Mouse (Mus musculus): ENCODE data around the gene Zfp111.

DNA sequence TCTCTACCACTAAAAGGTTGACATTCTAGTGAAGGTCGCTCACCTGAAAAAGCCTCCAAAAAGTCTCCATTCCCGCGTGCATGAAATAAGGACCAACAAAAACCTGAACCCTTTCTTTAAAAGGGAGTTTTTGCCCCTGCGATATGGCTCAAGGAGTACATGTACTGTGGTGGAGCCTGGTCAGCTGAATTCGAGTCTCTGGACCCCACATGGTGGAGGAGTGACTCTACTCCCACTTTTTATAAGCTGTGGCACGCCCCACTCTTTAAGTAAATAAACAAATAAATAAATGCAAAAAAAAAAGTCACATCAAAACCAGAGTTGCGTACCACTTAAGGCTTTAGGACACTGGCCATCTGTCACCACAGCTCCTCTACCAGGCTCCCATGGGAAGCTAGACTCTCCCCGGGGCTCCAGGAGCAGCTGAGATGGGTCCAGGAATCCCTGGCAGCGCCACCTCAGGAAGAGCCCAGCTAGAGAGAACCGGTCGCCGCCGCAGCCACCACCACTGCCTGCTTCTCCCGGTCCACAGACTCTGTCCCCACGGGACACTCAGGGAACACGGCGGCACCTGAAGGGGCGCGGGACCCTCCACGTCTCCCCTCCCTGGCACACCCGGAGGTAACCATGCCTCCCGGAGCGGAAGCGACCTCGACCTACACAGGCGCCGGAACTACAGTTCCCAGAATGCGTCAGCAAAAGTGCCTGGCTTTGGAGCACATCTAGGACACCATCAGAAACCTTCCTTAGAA, 26.0 kb upstream of the Zfp111 start, which contains the start of gene Zfp109:
- peak; percentile 18; the same call in 1 of the 2 replicates for TF ChIP-seq CTCF (IDR thresholded peaks at IDR 0.05; ENCODE audit: low read depth)
- no peak for TF ChIP-seq EP300 (optimal IDR thresholded peaks at IDR 0.05)
